Mouse (Mus musculus) embryonic facial prominence, embryonic 11.5 days (tissue): ENCODE measurements around the gene Adarb2. TPM values are rescaled to one million over a fixed set of nuclear protein-coding genes. Genes with fewer than 3 reads are reported as not detected.

Experiments
- ATAC-seq: fragments of 200-750 bp; cut with Nextera tagmentation; replicated peaks from 2 replicates; pipeline ENCODE4 v1.8.0; 2017; ENCODE audit warnings: low read depth; ENCODE audit not compliant: insufficient number of reproducible peaks, low FRiP score, low TSS enrichment
- DNase-seq: peaks from one replicate; pipeline ENCODE4 v3.0.0-alpha.2; 2015; ENCODE audit warnings: low spot score
- H3K27ac ChIP-seq: fragments of 300-500 bp; sonication (generic); replicated peaks from 2 replicates; pipeline ENCODE4 v1.5.1; 2014; ENCODE audit warnings: mild to moderate bottlenecking, low read depth, low read length, control low read depth
- H3K27me3 ChIP-seq: fragments of 300-500 bp; sonication (generic); 2 replicates; pipeline ENCODE4 v1.6.1; 2014; ENCODE audit warnings: mild to moderate bottlenecking, low read length, moderate library complexity, mixed read lengths; ENCODE audit not compliant: control insufficient read depth, insufficient read depth
- H3K36me3 ChIP-seq: fragments of 300-500 bp; sonication (generic); replicated peaks from 2 replicates; pipeline ENCODE4 v1.6.1; 2014; ENCODE audit warnings: low read depth, mild to moderate bottlenecking, low read length, moderate library complexity, mixed read lengths; ENCODE audit not compliant: control insufficient read depth, insufficient read depth
- H3K4me1 ChIP-seq: fragments of 300-500 bp; sonication (generic); 2 replicates; pipeline ENCODE4 v1.6.1; 2014; ENCODE audit warnings: low read length, mixed read lengths; ENCODE audit not compliant: control insufficient read depth, insufficient read depth
- H3K4me2 ChIP-seq: fragments of 300-500 bp; sonication (generic); 2 replicates; pipeline ENCODE4 v1.6.1; 2014; ENCODE audit warnings: low read depth, mild to moderate bottlenecking, control low read depth, low read length, moderate library complexity
- H3K4me3 ChIP-seq: fragments of 300-500 bp; sonication (generic); 2 replicates; pipeline ENCODE4 v1.5.1; 2014; ENCODE audit warnings: low read depth, low read length, control low read depth
- H3K9ac ChIP-seq: fragments of 300-500 bp; sonication (generic); replicated peaks from 2 replicates; pipeline ENCODE4 v1.6.1; 2014; ENCODE audit warnings: mild to moderate bottlenecking, control low read depth, low read length
- H3K9me3 ChIP-seq: fragments of 300-500 bp; sonication (generic); replicated peaks from 2 replicates; pipeline ENCODE4 v1.6.1; 2016; ENCODE audit warnings: mild to moderate bottlenecking, low read length, inconsistent platforms, mixed read lengths; ENCODE audit not compliant: control insufficient read depth
- WGBS: fragments of 180-500 bp; shearing (Covaris S2); extraction: QIAGEN DNeasy Blood & Tissue Kit; methylation state at CpG from one replicate; pipeline ENCODE4 v1.1.7; 2014; 5-methylcytosine and 5-hydroxymethylcytosine counted together
- polyA plus RNA-seq: library from polyadenylated mRNA; unstranded; fragments of >200 nt; fragmentation: Nextera tagmentation; extraction: Ambion mirVana; gene quantifications from 2 replicates; pipeline ENCODE4 v1.2.1, GENCODE M21; 2014

Adarb2 gene
- polyA plus RNA-seq: 1.8 and 2.1 TPM in 2 replicates

DNA sequence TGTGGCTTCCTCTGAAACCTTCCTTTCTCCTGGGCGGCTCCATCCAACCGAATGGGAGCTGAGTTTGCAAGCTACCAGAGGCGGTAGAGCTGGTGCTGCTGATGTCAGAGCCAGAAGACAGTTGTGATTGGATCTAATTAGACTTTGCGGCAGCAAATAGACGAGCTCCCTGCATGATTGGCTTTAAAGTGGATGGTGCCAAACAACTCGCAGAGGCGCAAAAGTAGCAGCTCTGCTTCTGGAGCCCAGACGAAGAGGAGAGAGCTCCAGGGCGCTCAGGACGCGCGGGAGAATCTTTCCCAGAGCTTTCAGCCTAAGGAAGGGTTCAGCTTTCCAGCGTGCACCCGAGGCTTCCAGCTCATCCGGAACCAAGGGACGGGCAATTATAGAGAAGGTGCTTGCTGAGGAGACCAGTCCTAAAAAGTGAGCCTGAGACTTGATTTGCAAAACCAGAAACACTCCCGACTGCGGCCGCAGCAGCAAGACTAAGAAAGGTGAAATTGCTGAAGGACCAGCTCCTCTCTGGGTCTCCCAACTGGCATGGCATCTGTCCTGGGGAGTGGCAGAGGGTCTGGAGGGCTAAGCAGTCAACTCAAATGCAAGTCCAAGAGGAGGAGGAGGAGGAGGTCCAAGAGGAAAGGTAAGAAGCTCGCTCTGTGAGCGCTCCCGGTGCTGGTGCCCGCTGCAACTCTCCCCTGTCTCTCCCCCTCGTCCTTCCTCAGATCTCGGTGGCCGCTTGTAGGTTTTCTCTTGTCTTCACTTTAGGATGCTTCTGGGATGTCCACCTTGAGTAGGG lies at the start of gene Adarb2:
TSS of gene Adarb2 (plus strand) at position 186 of the 796 bp plus-strand sequence.
- ATAC-seq (peak; percentile 91), DNase-seq (peak; percentile 70)
- no peaks in the 10 kb centered on the region for H3K36me3 ChIP-seq
- no peaks in the 10 kb centered on the region for H3K9me3 ChIP-seq
- H3K4me2 ChIP-seq: peak within 1 kb of the TSS; percentile 71
- WGBS: under 1% methylated on average over 26 of the region's 26 CpGs
- H3K9ac ChIP-seq: peak within 1 kb of the TSS; percentile 37
- H3K4me3 ChIP-seq: peak within 1 kb of the TSS; percentile 35
- H3K4me1 ChIP-seq: no peaks in the 10 kb centered on the region
- no peak within 1 kb of the TSS for H3K27ac ChIP-seq
- H3K27me3 ChIP-seq: no peaks in the 10 kb centered on the region; the same call in 1 of the 2 replicates

DNA sequence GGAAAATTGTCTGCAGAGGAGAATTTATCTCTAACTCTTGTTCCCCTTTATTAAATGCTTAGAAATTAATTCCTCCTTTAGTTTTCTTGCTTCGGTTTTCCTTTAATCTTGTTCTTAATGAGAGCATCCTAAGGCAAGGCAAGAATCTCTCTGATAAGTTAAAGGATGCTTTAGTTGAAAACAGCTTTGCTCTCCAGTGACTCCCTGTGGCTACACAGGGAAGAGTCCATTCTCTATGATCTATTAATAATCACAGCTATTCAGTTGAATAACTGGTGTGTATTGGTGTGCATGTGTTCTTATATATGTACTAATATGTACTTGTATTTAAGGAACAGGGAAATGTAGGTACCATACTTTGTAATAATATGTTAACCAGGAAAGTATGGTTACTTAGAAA lies 28.9 kb upstream of the Adarb2 start:
- Histone ChIP-seq H3K4me1 (no peaks in the 10 kb centered on the region), H3K4me2 (no peak overlapping the region), H3K36me3 (no peaks in the 10 kb centered on the region), H3K27me3 (no peaks in the 10 kb centered on the region), H3K9ac (no peak overlapping the region), H3K27ac (no peak overlapping the region), H3K9me3 (no peaks in the 10 kb centered on the region), H3K4me3 (no peak overlapping the region)
- peak; percentile 11 for DNase-seq
- ATAC-seq: no peak
- WGBS: 79% methylated on average over 1 of the region's 1 CpGs

DNA sequence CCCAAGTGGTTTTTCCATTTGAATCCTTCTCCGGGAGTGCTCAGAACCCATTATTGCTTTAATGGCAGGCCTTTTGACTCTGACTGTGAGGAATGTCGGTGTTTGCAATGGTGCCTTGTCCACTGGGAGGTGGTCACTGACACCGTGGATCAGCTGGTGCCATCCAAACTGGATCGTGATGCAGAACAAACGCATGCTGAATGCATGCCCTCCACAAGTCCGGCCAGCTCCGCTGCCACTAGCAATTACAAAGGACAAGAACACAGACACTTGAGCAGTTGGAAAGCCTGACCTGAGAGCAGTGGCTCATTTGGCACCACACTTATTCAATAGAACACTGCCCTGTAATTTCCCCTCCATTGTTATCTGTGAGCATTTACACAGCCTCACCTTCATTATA lies 10.7 kb upstream of the Adarb2 start:
- no peak for DNase-seq
- no peaks in the 10 kb centered on the region for H3K36me3 ChIP-seq
- H3K4me2 ChIP-seq: no peak overlapping the region
- H3K4me3 ChIP-seq: no peak overlapping the region
- no peak overlapping the region for H3K9ac ChIP-seq
- no peaks in the 10 kb centered on the region for H3K4me1 ChIP-seq
- H3K27me3 ChIP-seq: no peaks in the 10 kb centered on the region
- H3K27ac ChIP-seq: no peak overlapping the region
- no peaks in the 10 kb centered on the region for H3K9me3 ChIP-seq
- WGBS: 54% methylated on average over 7 of the region's 7 CpGs
- ATAC-seq: no peak

DNA sequence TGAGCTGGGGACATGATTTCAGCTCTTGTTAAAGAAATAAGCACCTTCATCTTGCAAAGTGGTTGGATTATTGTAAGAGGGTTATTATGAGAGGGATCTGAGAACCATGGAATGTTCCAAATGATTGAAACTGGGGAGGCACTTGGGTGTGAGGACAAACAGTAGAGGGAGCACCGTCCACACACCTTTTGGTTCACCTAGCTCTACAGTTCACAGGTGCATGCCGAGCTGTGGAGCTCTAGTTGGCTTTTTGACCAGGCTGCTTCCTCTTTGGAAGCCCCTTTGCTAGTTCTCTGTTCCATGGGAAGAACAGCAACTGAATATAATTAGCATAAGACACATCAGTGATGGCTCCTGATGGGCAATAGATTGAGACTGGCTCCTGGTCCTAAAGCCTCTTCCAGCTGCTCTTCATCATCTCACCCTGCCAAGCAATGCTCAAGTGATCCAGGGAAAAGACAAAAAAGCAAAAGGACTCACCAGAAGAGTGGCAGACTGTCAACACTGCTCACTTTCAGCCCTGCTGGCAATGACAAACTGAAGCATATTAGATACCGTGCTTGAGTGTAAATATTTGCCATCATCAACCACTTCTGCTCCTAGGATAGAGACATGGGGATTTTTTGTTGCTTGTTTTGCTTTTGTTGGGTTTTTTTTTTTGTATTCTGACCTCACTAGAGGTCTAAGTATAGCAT lies 3.3 kb upstream of the Adarb2 start:
- Histone ChIP-seq H3K9me3 (no peaks in the 10 kb centered on the region), H3K4me2 (no peak overlapping the region), H3K36me3 (no peaks in the 10 kb centered on the region), H3K4me3 (no peak overlapping the region), H3K27ac (no peak overlapping the region), H3K4me1 (no peaks in the 10 kb centered on the region), H3K27me3 (no peaks in the 10 kb centered on the region; the same call in 1 of the 2 replicates), H3K9ac (no peak overlapping the region)
- DNase-seq (no peak), ATAC-seq (no peak)
- WGBS: 65% methylated on average over 3 of the region's 3 CpGs

DNA sequence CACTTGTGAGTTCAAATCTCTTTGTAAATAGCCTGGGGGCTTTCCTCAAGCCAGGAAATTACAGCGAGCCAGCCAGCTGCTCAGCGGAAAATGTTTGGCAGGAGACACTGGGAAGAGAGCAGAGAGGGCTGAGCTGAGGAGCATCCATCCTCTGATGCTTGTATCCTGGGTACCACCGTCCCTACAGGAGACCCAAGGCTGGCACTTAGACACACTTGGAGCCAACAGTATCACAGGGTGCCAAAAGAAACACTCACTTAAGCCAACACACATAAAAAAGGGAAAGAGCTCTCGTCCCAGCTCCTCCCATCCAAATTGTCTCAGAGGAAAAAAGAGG lies 779 bp downstream of the Adarb2 start:
- H3K9me3 ChIP-seq: no peaks in the 10 kb centered on the region
- H3K4me1 ChIP-seq: no peaks in the 10 kb centered on the region
- DNase-seq: peak; percentile 24
- H3K4me2 ChIP-seq: peak overlapping the region; percentile 71
- peak overlapping the region; percentile 37 for H3K9ac ChIP-seq
- peak overlapping the region; percentile 35 for H3K4me3 ChIP-seq
- no peaks in the 10 kb centered on the region; the same call in 1 of the 2 replicates for H3K27me3 ChIP-seq
- no peak overlapping the region for H3K27ac ChIP-seq
- ATAC-seq: no peak
- H3K36me3 ChIP-seq: no peaks in the 10 kb centered on the region
- 2% methylated on average over 4 of the region's 4 CpGs for WGBS

DNA sequence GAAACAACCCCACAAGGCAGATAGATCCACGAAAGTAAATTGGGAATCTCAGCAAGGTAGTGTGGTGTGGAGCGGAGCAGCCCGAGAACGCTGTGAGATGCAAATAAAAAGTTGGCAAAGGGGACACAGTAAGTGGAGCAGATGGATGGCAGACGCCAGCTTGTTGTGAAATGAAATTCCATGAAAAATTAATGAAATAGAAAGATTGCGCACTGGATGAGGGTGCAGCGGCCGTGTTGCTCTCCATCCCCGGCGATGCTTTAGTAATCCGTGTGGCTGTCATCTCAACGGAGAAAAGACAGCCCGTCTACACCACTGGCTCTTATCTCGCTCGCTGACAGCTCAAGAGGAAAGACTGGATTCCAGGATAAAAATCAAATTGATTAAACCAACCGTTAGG lies 4.7 kb downstream of the Adarb2 start:
- H3K4me2 ChIP-seq: no peak overlapping the region
- DNase-seq: no peak
- no peak overlapping the region for H3K27ac ChIP-seq
- no peaks in the 10 kb centered on the region for H3K36me3 ChIP-seq
- no peaks in the 10 kb centered on the region for H3K9me3 ChIP-seq
- H3K27me3 ChIP-seq: no peaks in the 10 kb centered on the region; the same call in 1 of the 2 replicates
- ATAC-seq: no peak
- no peak overlapping the region for H3K4me3 ChIP-seq
- no peak overlapping the region for H3K9ac ChIP-seq
- WGBS: 77% methylated on average over 16 of the region's 16 CpGs
- H3K4me1 ChIP-seq: no peaks in the 10 kb centered on the region

DNA sequence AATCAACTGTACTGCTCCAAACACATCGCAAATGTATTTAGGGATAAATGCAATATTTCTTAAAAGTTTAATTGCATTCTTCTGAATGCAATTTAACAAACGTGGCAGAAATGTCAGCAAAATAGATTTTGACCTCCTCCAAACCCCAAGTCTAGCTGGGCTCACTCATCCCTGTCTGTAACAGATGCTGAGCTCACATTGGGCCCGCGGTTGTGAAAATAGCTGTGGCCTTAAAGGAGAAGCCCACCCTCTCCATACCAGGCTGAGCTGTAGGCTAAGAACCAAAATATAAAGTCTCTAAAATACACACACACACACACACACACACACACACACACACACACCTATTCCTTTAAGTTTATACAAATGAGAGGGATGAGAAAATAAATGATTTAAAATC lies 8.1 kb downstream of the Adarb2 start:
- 59% methylated on average over 4 of the region's 4 CpGs for WGBS
- no peaks in the 10 kb centered on the region for H3K36me3 ChIP-seq
- no peaks in the 10 kb centered on the region for H3K27me3 ChIP-seq
- no peaks in the 10 kb centered on the region for H3K9me3 ChIP-seq
- no peaks in the 10 kb centered on the region for H3K4me1 ChIP-seq
- no peak overlapping the region for H3K27ac ChIP-seq
- H3K4me2 ChIP-seq: no peak overlapping the region
- DNase-seq (no peak), ATAC-seq (no peak)
- no peak overlapping the region for H3K4me3 ChIP-seq
- H3K9ac ChIP-seq: no peak overlapping the region

DNA sequence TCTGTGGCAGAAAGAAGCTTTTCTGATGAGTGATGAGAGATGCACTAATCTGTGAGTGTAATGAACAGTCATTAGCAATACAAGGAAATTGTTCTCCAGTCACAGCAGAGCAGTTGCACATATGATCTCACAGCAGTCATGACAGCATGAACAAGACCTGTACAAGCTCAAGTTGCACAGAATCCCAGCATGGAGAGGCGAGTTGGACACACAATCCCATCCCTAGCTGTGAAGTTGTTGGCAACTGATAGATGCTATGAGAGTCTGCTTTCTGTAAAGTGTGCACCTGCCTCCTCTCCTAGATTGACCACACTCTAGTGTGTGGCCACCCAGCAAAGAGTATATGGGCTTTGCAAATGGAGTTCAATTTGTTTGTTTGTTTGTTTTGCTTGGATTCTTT lies 36.2 kb downstream of the Adarb2 start:
- WGBS: 58% methylated on average over 1 of the region's 1 CpGs
- Histone ChIP-seq H3K9ac (no peak overlapping the region), H3K4me2 (no peak overlapping the region), H3K36me3 (no peaks in the 10 kb centered on the region), H3K27me3 (no peaks in the 10 kb centered on the region), H3K4me3 (no peak overlapping the region), H3K27ac (no peak overlapping the region), H3K9me3 (no peaks in the 10 kb centered on the region), H3K4me1 (no peaks in the 10 kb centered on the region)
- ATAC-seq: no peak
- no peak for DNase-seq
